Mouse (Mus musculus) heart, postnatal 10 days (tissue): ENCODE data around the gene Tepp. TPM values are rescaled to one million over a fixed set of nuclear protein-coding genes. Genes with fewer than 3 reads are reported as not detected.

ENCODE experiments used
- DNase-seq, 2 experiments: peaks; one replicate each; pipeline ENCODE4 v3.0.0; 2021
- intact Hi-C: fragments of 180-260 bp; cut with DNase I; formaldehyde crosslinking; loops from one replicate; pipeline ENCODE4 v1.15.1; 2025
- total RNA-seq, 2 experiments: library from RNA; stranded (reverse); gene quantifications; 2 replicates each; pipeline ENCODE4 v1.2.3; 2021

Tepp gene
- total RNA-seq = not detected

DNA sequence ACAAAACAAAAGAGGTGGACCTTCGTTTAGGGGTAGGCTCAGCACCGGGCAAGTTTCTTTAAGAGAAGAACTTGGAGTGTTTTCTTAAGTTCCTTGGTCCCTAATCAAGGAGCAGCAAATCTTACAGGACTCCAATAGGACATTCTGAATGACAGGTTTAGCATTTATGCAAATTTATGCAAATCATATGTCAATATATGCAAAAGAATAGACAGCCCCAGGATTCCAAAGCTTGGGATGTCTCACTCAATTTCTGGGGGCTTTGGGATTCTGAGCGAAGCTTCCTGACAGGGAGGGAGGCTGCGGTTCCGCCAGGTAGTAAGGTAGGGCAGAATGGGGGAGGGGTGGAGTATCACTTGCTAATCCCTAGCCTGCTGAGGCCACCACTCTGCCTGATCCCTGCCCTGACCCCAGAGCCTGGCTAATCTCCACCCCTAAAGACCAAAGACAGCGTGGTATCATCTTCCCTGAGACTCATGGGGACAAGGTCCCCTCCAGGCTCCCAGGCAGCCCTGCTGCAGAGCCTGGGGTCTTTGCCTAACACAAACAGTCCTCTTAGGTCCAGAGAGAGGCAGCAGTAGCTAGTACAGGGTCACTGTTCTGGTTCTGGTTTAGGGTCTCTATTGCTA lies at the start of gene Tepp:
TSS of gene Tepp (plus strand) at position 225 of the 629 bp plus-strand sequence.
- DNase-seq = no peak
- intact Hi-C loops = no loop called here

DNA sequence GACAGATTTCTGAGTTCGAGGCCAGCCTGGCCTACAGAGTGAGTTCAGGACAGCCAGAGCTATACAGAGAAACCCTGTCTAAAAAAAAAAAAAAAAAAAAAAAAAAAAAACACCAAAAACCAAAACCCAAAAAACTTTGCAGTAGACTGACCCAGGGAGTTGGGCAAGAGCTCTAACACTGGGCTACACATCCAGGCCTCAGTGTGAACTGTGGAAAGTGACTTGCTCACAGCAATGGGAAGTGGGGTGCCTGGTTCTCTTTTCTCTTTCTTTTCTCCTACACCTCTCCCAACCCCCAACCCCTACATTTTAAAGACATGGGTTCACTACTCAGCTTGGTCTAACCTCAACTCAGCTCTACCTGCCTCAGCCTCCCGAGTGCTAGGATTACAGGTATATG lies 48.2 kb upstream of the Tepp start:
- intact Hi-C loops = no loop called here

DNA sequence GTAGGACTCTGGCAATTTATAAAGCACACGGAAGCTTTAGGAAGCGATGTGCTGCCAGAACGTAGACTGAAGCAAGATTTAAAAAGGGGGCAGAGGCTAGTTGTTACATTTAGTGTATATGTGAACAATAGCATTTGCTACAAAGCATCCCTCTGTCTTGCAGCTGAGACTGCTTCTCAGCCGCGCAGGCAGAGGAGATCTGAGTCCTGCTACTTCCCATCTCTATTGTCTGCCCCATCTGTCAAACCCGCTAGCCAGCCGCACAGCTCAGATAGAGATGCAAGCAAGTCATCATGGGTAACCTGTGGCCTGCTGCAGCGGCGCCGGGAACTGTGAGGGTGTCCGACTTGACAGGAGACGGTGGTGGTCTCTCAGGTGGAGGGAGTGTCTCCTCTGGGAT lies 39.9 kb upstream of the Tepp start:
- DNase-seq = no peak
- intact Hi-C loops = no loop called here

More for the DNA sequence above, 48.2 kb upstream of the Tepp start:
- no peak for DNase-seq

DNA sequence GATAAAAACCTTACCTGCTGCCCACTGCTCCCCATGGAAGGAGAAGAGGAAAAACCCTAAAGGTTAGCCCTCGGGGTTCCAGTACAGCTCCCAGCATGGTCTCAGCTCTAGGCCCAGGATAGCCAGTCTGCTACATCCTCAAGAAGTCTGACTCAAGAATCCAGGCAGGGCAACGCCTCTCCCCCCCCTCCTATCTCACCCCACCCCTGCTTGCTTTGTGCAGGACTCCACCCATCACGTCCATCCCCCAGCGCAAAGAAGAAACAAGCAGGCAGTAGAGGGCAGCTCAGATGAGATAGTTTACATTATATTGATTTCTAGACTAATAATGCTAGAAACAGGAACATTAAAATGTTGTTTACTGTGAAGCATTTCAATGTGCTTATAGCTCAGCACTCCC lies 38.5 kb upstream of the Tepp start:
- intact Hi-C loops = no loop called here
- no peak for DNase-seq

DNA sequence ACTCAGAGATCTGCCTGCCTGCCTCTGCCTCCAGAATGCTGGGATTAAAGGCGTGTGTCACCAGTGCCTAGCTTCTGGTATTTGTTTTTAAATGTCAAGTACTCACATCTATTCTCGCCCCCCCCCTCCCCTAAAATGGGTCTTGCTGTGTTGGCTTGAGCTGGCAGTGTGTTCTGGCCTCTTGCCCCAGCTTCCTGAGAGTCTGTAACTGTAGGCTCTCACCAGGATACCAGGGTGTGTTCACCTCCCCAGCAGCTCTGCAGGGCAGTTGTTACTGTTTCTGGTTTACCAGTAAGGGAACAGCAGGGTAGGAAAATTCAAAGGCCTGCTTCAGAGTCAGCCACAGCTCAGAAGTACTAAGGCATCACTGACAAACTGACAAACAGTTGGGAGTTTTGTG lies 37.5 kb upstream of the Tepp start:
- DNase-seq = peak; percentile 58 to 61
- intact Hi-C loops = no loop called here

DNA sequence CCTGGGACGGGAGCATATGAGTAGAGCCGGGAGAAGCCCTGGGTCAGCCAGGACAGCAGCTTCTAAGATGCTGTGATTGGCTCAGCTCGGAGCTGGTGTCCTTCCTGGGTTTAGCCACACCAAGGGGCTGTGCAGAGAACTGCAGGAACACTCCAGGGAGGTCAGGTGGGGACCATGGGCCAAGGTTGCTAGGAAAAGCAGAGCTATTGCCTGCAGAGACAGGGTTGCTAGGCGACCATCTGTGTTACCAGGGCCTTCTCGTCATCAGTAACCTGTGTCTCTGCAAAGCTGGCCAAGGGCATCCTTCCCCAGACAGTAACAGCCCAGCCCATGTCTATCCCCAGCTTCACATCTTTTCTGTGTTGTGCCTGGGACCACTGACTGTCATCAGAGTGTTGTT lies 28.9 kb upstream of the Tepp start:
- DNase-seq = no peak
- intact Hi-C loops = no loop called here

DNA sequence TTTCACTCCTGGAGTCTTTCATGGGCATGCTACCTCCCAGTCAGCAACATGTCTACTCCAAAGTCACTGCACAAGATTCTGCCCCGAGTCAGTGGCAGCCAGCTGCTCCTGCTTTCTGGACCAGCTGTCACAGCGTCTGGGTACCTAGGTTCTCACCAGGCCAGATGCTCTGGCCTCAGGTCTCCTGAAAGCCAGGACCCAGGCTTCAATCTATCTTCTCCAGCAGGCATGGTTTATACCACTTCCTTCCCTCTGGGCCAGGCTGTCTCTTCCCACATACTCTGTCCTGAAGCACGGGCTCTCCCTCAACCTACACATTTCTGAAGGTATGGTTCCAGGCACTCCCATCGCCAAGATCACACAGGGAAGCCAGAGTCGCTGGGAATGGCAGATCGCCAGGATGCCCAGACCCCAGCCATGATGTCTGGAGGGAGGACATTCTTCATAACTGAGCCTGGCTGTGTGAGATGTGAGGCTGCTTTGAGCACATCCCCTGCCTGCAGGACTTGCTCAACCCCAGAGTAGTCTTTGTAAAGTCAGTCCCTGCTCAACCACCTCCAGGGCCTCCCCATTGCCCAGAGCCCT lies 21.2 kb upstream of the Tepp start:
- intact Hi-C loops = no loop called here
- DNase-seq = no peak

DNA sequence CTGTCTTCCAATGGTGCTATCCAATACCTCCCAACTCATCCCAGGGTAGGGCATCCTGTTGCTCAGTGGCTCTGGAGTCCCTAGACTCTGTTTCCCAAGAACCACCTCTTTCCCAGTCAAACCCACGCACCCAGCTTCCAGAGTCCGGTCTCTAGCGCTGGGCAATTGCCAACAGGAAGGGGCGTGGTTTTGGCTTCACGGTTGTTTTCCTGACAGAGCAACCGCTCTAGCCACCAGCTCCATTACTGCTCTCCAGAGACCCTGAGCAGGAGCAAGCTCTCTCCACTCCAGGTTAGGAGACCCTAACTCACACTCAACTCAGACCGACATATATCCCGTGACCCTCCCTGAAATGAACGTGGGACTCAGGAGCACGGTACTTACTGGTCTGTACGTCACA lies 17.2 kb upstream of the Tepp start:
- DNase-seq = peak; percentile 92 to 94
- intact Hi-C loops = no loop called here

DNA sequence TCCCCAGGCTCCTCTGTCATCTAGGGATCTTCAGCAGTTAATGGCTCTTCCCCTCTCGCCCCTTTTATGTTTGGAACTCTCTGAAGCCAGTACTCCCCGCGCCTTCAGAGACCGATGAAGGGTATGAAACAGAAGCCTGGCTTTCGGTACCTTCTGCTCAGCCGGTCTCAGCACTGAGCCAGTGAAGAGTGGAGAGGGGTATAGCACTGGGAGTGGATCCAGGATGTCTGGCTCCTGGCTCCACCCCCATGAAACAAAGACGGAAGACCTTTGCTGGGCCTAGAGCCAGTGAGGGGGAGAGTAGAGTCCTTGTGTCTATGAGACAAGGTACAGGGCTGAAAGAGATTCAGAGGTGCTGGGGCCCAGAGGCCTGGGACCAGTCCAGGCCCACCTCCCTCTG lies 16.5 kb upstream of the Tepp start:
- intact Hi-C loops = no loop called here
- peak; percentile 58 to 72 for DNase-seq

DNA sequence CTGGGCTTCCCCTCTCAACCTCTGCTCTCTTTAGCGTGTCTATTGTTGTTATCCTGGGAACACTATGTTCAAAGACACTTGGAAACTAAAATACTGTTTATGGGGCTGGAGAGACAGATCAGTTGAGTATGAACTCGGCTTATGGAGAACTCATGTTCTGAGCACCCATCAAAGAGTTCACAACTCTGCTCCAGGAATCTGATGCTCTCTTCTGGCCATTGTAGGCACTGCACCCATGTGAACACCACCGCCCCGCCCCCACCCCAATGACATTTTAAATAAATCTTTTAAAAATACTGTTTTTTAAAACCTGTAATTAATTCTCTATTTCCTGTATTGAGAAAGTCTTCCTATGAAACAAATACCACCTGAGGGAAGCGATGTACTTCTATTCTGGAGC lies 8.0 kb upstream of the Tepp start:
- intact Hi-C loops = loop anchor here (1.0 to 10.0 kb wide), 2 partner anchors 48 to 368 kb away; no protein-coding TSS in a partner anchor
- peak; percentile 41 to 59 for DNase-seq

DNA sequence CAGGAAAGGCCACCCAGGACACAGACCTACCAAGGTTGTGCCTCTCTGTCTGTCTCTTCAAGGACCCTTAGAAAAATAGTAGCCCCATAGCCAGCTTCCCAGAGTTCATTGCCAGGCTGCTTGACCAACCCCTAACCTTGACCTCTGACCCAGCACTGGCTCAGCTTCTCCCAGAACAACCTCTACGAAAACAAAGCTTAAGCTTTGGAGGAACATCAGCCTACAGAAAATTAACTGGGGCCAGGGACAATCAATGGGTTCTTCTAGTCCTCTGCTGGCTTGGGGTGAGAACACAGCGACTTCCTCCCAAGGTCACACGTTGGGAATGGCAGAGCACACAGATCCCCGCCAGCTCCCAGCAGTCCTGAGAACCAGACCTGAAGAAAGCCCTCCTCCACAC lies 4.8 kb upstream of the Tepp start:
- DNase-seq = no peak
- intact Hi-C loops = loop anchor here (10.0 kb wide), 1 partner anchor 371 kb away; no protein-coding TSS in a partner anchor

DNA sequence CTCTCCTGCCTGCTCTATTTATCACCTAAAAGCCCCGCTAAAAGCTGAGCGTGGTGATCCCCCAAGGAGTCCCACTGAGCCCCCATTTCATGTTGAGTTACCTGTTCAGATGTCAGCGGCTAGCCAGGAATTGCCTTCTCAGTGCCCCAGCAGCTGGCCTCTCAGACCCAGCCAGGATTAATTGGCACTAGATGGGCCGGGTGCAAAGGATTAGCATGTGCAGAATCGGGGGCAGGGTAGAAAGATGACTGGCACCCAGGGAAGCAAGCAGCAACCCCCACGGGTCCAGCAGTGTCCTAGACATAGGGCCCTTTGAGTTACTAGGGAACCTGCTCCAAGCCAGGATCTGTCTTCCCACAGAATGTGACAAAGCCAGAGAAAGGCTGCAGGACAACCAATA lies 3.9 kb upstream of the Tepp start, which contains the start of gene Cngb1:
TSS of gene Cngb1 (minus strand) at position 155 of the 400 bp plus-strand sequence.
- DNase-seq = no peak
- intact Hi-C loops = loop anchor here (10.0 kb wide), 1 partner anchor 372 kb away; no protein-coding TSS in a partner anchor

DNA sequence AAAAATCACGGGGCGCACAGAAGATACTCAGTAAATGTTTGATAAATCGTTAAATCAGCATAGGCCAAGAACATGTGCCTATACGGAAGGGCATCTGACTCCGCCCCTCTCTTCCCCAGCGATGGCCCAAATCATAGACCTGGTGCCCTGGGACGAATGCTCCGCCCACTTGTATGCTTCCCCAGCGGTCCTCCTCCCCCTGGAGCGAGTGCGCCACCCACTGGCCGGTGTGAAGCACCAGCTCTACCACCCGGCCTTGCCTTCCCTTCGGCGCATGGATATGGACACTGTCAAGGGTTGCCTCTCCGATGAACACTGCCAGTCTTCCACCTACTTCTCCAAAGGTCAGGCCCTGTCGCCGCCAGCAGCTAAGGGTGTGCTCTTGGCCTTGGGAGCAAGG lies 2.5 kb downstream of the Tepp start:
- DNase-seq = no peak
- intact Hi-C loops = no loop called here

DNA sequence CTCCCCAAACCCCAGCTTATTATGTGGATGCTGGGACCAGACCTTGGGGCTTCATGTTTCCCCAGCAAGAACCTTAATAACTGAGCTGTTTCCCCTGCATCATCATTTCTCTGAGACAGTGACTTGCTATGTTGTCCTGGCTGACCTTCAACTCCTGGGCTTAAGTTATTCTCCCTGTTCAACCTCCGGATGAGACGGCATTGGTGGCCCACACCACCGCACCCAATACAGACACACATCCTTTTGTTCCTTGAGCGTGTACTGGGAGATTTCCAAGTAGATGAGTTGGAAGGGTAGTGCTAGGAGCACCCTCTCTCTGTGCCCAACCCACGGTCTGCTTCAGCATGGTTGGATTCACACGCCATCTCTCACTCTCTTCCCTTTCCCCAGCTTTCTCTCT lies 3.5 kb downstream of the Tepp start:
- intact Hi-C loops = no loop called here

DNA sequence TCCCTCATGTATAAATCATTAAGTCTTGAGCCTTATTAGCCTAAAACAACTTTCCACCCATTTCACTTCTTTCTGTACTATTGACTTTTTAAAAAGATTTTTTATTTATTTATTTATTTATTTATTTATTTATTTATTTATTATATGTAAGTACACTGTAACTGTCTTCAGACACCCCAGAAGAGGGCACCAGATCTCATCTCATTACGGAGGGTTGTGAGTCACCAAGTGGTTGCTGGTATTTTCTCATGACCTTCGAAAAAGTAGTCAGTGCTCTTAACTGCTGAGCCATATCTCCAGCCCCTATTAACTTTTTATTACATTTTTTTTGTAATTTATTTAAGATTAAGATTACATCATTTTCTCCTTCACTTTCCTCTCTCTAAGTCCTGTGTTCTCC lies 4.3 kb downstream of the Tepp start:
- no peak for DNase-seq
- intact Hi-C loops = no loop called here

More for the DNA sequence above, 3.5 kb downstream of the Tepp start:
- DNase-seq = no peak

DNA sequence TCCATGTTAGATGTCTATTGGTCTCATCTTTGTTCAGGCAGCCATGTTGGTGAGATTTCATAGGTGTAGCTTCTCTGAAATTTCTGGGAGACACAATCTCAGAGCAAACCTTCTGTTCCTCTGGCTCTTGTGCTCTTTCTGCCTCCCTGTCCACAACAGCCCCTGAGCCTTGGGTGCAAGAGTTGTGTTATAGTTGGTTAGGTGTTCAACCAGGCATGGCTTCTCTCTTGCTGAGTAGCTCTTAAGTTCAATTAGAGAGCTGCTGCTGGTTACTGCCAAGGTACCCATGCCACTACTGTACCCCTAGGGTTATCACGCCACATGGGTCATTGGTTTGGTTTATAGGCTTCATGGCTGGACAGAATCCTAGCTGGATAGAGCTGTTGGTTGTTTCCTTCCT lies 5.0 kb downstream of the Tepp start:
- no peak for DNase-seq
- intact Hi-C loops = no loop called here

DNA sequence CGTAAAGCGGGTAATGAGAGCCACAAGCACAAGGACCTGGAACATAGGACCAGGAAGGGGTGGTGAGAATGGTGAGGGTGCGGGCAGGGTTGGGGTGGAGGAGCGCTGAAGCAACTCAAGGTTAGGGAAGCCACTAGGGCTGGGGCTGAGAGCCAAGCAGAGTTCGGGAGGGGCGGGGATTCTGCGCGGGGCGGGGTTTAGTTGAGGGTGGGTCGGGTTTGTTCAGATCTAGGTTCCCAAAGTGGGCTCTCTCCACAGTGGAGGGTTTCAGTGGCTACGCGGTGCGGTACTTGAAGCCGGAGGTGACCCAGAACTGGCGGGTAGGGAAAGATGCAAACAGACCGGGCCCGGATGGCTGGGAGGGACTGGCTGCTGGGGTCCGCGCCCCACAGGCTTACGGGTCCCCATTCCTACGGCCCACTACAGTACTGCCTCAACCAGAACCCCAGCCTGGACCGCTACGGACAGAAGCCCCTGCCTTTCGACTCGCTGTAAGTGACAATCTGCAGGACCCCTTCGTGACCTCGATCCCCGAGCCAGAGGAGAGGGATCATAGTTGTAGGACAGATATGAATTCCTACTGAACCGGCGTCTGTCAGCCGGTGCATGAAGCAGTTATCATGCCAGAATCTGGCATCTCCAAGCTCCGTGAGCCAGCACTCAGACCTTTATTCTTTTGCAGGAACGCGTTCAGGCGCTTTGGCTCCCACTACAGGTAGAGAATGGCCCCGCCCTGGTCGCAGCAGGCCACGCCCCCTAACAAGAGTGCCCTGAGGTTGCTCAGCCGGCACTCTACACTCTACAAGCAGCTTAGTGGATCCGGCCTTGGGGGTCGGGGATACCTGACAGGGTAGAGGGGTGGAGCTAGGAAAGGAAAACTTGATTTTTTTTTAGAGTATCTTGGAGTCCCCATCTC lies 10.1 kb downstream of the Tepp start:
- DNase-seq = peak; percentile 53 to 64
- intact Hi-C loops = no loop called here

DNA sequence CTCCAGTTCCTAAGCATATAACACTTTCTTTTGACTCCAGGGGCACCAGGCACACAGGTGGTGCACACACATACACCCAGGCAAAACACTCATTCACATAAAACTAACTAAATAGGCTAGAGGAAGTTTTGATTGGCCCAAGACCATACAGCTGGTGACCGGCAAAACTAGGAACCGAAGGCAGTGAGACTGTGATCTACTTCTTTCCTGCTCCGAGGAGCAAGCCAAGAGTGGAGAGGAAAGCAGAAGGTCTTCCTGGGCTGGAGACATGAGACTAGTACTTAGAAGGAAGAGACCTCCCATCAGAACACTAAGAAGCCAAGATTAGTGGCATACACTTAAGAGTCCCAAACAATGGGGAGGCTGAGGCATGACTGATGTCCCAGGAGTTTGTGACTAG lies 12.8 kb downstream of the Tepp start:
- intact Hi-C loops = no loop called here

DNA sequence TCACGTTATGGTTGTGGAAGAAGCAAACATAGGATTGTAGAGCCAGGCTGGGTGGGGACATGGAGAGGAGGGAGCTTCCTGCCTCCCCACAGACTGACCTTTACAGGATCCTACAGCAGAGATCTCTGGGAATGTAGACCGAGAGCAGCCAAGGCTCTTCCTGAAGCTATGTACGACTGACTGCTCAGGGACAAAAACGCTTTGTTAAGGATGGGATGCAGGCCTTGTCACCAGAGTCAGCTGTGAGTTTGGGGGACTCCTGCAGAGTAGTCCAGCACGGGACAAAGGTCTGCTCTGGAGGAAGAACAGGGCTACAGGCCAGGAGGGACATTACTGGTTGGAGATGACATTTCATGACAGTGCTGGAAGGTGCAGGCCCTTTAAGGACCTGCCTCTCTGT lies 14.3 kb downstream of the Tepp start:
- no peak for DNase-seq

More for the DNA sequence above, 12.8 kb downstream of the Tepp start:
- DNase-seq = peak in 1 of 2 experiments; percentile 35

DNA sequence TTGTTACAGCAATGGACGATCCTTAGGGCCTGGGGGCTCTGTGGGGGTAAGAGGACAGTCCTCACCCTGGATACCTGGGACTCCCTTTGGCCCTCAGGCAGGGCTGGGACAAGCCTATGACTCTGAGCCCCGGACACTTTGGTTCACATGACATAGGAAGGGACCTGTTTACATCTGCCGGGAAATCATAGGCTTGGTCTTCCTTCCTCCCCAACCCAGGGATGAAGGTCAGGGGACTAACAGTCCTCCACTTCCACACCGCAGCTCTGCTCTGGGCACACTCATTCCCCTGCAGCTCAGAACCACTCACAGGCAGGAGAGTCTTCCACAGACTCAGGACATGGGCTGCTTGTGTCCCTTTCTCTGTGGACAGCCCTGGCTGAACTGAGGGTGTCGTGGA lies 16.5 kb downstream of the Tepp start:
- intact Hi-C loops = no loop called here
- DNase-seq = no peak

More for the DNA sequence above, 14.3 kb downstream of the Tepp start:
- intact Hi-C loops = no loop called here

DNA sequence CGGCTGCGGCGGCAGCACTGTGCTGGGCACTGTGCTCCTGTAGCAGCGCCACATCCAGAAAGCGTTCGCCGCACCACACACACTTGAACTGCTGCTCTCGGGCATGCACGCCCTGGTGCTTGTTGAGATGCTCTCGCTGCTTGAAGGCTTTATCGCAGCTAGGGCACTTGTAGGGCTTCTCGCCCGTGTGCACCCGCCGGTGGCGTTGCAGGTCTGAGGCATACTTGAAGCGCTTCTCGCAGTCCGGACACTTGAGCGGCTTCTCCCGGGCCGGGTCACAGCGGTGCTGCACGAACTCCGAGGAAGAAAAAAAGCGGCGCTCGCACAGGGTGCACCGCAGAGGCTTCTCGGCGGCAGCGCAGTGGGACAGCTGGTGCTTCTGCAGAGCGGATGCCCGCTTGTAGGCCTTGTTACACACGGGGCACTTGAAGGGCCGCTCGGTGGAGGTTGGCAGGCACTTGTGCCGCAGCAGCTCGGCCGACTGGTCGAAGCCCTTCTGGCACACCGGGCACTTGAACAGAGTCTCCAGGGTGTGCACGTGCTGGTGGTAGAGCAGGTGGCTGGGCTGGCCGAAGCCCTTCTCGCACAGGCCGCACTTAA lies 17.6 kb downstream of the Tepp start:
- DNase-seq = no peak
- intact Hi-C loops = no loop called here
